Mouse (Mus musculus): Measurements from ENCODE around the gene Stk25. TPM values are rescaled to one million over a fixed set of nuclear protein-coding genes. Genes with fewer than 3 reads are reported as not detected.

Stk25 gene
- polyA plus RNA-seq, 1 experiment from 2014 or later, result 171 TPM

DNA sequence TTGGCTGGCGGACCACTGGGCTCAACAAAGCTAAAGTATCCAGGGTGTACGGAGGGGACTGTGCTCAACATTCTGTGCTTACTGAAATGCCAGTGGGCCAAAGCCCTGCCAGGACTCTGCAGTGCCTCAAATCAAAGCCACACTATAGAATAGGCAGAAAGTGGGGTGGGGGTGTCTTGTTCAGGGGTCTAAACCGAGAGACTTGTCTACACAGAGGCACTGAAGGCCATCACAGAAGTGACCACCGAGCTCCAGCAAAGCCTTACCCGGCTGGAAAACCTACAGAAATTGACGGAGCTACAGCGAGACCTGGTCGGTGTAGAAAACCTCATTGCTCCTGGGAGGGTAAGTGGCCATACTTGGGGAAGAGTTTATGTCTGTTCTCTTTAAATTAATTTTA, 48.7 kb downstream of the Stk25 start:
- Histone ChIP-seq H3K9me3 (ENCODE audit: control insufficient read depth, low read depth, low read length) (no peaks in the 10 kb centered on the region), H3K4me1 (ENCODE audit: control insufficient read depth, insufficient read depth, low read length) (no peaks in the 10 kb centered on the region), H3K4me2 (replicated peaks; ENCODE audit: low read depth, low read length) (no peak overlapping the region), H3K36me3 (ENCODE audit: control insufficient read depth, insufficient read depth, low read length) (no peaks in the 10 kb centered on the region), H3K4me3 (ENCODE audit: low read depth, low read length) (no peak overlapping the region), H3K9ac (replicated peaks; ENCODE audit: low read depth, low read length) (no peak overlapping the region), H3K27ac (ENCODE audit: low read length) (no peak overlapping the region), H3K27me3 (ENCODE audit: control insufficient read depth, insufficient read depth, low read length) (no peaks in the 10 kb centered on the region)
- ATAC-seq (ENCODE audit: insufficient number of reproducible peaks, insufficient read depth, low FRiP score, low read depth), result no peak
- 84% methylated on average over 8 of the region's 8 CpGs for WGBS

DNA sequence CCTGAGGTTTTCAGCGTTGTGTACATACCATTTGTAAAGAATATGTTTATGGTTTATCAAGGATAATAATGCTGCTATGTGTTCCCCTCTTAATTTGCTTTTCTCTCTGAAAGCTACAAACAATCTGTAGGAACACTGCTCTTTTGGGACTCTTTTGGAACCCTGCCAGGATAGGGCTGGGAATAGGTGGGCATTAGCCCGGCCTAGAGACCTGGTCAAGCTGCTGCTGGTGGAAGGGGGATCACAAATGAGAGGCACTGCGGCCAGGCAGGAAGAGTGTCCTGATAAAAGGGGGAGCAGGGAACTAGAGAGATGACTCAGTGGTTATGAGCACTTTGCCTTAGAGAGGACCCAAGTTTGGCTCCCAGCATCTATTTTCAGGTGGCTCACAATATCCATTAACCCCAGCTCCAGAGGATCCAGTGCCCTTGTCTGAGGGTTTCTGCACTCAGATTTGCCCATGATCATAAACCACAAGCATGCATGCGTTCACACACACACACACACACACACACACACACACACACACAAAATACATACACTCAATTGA, 49.7 kb downstream of the Stk25 start:
- Histone ChIP-seq H3K4me2 (replicated peaks; ENCODE audit: low read depth, low read length) (no peak overlapping the region), H3K27ac (ENCODE audit: low read length) (no peak overlapping the region), H3K27me3 (ENCODE audit: control insufficient read depth, insufficient read depth, low read length) (no peaks in the 10 kb centered on the region), H3K4me1 (ENCODE audit: control insufficient read depth, insufficient read depth, low read length) (no peaks in the 10 kb centered on the region), H3K4me3 (ENCODE audit: low read depth, low read length) (no peak overlapping the region), H3K9me3 (ENCODE audit: control insufficient read depth, low read depth, low read length) (no peaks in the 10 kb centered on the region), H3K9ac (replicated peaks; ENCODE audit: low read depth, low read length) (no peak overlapping the region), H3K36me3 (ENCODE audit: control insufficient read depth, insufficient read depth, low read length) (no peaks in the 10 kb centered on the region)
- no peak for ATAC-seq (ENCODE audit: insufficient number of reproducible peaks, insufficient read depth, low FRiP score, low read depth)
- 75% methylated on average over 4 of the region's 4 CpGs for WGBS

DNA sequence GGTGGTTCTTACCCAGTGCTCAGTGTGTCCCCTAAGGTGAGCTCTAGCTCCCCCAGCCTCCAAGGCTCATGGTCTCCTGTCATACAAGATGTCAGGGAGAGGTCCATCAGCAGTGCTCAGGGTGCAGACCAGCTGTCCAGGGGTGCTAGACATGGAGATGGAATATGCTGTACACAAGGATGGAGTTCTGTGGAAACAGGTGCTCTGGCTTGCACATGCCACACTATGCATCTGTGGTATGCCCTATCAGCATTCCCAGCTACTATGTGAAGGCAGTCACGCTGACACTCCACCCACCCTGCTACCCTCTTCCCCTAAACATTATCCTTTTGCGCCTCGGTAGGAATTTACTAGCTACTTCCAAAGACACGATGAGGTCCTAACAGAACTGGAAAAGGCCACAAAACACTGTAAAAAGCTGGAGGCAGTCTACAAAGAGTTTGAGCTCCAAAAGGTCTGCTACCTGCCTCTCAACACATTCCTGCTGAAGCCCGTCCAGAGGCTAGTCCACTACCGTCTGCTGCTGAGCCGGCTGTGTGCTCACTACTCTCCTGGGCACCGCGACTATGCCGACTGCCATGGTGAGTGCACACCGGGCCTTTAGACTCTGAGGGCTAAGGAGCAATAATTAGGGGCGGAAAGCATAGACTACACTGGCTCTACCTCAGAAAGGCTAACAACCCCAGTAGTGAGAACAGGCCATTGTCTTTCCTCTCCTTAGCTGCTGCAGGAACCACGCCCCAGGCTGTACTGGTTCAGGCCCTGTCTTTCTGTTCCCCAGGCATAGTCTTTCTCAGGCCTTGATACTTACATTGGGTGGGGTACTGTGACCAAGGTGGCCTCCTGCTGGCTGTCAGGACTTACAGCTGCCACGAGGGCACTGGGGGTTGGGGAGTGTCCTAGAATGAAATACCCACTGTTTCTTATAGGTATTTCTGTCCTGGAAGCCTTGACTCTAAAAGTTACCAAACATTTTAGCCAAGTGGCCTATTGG, 51.1 kb downstream of the Stk25 start:
- H3K9ac ChIP-seq (replicated peaks; ENCODE audit: low read depth, low read length), result no peak overlapping the region
- H3K9me3 ChIP-seq (ENCODE audit: control insufficient read depth, low read depth, low read length), result no peaks in the 10 kb centered on the region
- no peak overlapping the region for H3K4me2 ChIP-seq (replicated peaks; ENCODE audit: low read depth, low read length)
- no peaks in the 10 kb centered on the region for H3K27me3 ChIP-seq (ENCODE audit: control insufficient read depth, insufficient read depth, low read length)
- no peaks in the 10 kb centered on the region for H3K4me1 ChIP-seq (ENCODE audit: control insufficient read depth, insufficient read depth, low read length)
- WGBS, result 83% methylated on average over 14 of the region's 14 CpGs
- H3K27ac ChIP-seq (ENCODE audit: low read length), result no peak overlapping the region
- no peak overlapping the region for H3K4me3 ChIP-seq (ENCODE audit: low read depth, low read length)
- no peak; the same call in 1 of the 2 replicates for ATAC-seq (ENCODE audit: insufficient number of reproducible peaks, insufficient read depth, low FRiP score, low read depth)
- H3K36me3 ChIP-seq (ENCODE audit: control insufficient read depth, insufficient read depth, low read length), result no peaks in the 10 kb centered on the region

DNA sequence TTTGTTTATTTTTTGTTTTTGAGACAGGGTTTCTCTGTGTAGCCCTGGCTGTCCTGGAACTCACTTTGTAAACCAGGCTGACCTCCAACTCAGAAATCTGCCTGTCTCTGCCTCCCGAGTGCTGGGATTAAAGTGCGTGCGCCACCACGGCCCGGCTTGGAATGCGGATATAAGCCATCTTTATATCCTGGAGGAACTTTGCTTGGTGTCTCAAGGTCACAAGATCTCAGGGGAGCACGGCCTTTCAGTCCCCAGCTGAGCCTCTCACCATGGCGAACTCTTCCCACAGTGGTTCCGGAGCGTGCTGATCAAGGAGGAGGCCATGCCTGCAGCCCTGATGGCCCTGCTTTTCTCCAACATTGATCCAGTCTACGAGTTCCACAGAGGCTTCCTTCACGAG, 54.5 kb downstream of the Stk25 start:
- Histone ChIP-seq H3K27ac (ENCODE audit: low read length) (no peak overlapping the region), H3K9ac (replicated peaks; ENCODE audit: low read depth, low read length) (no peak overlapping the region), H3K36me3 (ENCODE audit: control insufficient read depth, insufficient read depth, low read length) (no peaks in the 10 kb centered on the region), H3K4me3 (ENCODE audit: low read depth, low read length) (no peak overlapping the region), H3K9me3 (ENCODE audit: control insufficient read depth, low read depth, low read length) (no peaks in the 10 kb centered on the region), H3K4me2 (replicated peaks; ENCODE audit: low read depth, low read length) (no peak overlapping the region), H3K4me1 (ENCODE audit: control insufficient read depth, insufficient read depth, low read length) (no peaks in the 10 kb centered on the region), H3K27me3 (ENCODE audit: control insufficient read depth, insufficient read depth, low read length) (no peaks in the 10 kb centered on the region)
- 93% methylated on average over 12 of the region's 12 CpGs for WGBS
- ATAC-seq (ENCODE audit: insufficient number of reproducible peaks, insufficient read depth, low FRiP score, low read depth), result no peak

DNA sequence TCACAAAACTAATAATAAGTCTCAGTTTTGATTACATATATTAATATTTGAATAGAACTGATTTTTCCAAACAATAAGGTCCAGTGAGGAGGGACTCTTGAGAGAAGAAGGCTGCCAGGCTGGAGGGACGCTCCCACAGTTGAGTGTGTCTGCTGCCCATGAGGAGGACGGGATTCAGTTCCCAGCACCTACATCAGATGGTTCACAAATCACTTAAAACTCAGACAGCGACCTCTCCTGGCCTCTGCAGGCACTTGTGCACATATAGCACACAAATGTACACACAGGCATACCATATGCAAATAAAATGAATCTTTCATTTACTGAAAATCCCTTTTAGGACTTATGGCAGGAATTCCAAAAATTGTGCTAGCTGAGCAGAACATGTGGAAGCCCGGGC, 55.5 kb downstream of the Stk25 start:
- H3K9me3 ChIP-seq (ENCODE audit: control insufficient read depth, low read depth, low read length), result no peaks in the 10 kb centered on the region
- no peak for ATAC-seq (ENCODE audit: insufficient number of reproducible peaks, insufficient read depth, low FRiP score, low read depth)
- H3K27me3 ChIP-seq (ENCODE audit: control insufficient read depth, insufficient read depth, low read length), result no peaks in the 10 kb centered on the region
- H3K9ac ChIP-seq (replicated peaks; ENCODE audit: low read depth, low read length), result no peak overlapping the region
- no peak overlapping the region for H3K4me3 ChIP-seq (ENCODE audit: low read depth, low read length)
- H3K27ac ChIP-seq (ENCODE audit: low read length), result no peak overlapping the region
- no peaks in the 10 kb centered on the region for H3K4me1 ChIP-seq (ENCODE audit: control insufficient read depth, insufficient read depth, low read length)
- 70% methylated on average over 4 of the region's 4 CpGs for WGBS
- no peaks in the 10 kb centered on the region for H3K36me3 ChIP-seq (ENCODE audit: control insufficient read depth, insufficient read depth, low read length)
- no peak overlapping the region for H3K4me2 ChIP-seq (replicated peaks; ENCODE audit: low read depth, low read length)

DNA sequence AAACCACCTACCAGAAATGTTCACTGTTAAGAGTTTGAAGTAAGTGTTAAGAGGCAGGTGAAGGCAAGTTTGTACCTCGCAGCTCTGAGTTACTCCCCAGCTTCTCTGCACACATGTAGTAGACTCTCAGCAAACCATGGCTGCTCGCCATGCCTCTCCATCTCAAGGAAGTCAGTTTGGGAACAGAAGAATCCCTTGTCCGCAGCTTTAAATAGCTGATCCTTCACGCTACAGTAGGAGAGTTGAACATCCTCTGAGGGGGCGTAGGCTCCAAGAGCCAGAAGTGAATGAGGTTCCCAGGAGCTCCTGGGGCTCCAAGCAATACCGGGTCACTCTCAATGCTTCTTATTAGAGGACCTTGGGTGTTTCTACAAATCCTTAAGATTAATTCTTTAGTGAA, 62.5 kb downstream of the Stk25 start:
- Histone ChIP-seq H3K4me2 (replicated peaks; ENCODE audit: low read depth, low read length) (no peak overlapping the region), H3K36me3 (ENCODE audit: control insufficient read depth, insufficient read depth, low read length) (no peaks in the 10 kb centered on the region), H3K4me3 (ENCODE audit: low read depth, low read length) (no peak overlapping the region), H3K9ac (replicated peaks; ENCODE audit: low read depth, low read length) (no peak overlapping the region), H3K4me1 (ENCODE audit: control insufficient read depth, insufficient read depth, low read length) (no peaks in the 10 kb centered on the region), H3K9me3 (ENCODE audit: control insufficient read depth, low read depth, low read length) (no peaks in the 10 kb centered on the region), H3K27ac (ENCODE audit: low read length) (no peak overlapping the region), H3K27me3 (ENCODE audit: control insufficient read depth, insufficient read depth, low read length) (no peaks in the 10 kb centered on the region)
- no peak for ATAC-seq (ENCODE audit: insufficient number of reproducible peaks, insufficient read depth, low FRiP score, low read depth)
- WGBS, result 76% methylated on average over 6 of the region's 6 CpGs

DNA sequence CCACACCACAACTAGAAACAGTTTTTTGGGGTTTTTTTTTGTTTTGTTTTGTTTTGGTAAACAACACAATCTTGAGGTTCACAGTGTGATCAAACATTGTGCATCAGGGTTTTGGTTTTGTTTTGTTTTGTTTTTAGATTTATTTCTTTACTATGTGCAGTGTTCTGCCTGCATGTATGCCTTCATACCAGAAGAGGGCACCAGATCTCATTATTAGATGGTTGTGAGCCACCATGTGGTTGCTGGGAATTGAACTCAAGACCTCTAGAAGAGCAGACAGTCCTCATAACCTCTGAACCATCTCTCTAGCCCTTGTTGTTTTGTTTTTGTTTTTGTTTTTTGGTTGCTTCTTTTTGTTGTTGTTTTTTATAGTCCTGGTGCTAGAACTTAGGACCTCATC, 64.5 kb downstream of the Stk25 start:
- no peak overlapping the region for H3K9ac ChIP-seq (replicated peaks; ENCODE audit: low read depth, low read length)
- H3K36me3 ChIP-seq (ENCODE audit: control insufficient read depth, insufficient read depth, low read length), result no peaks in the 10 kb centered on the region
- no peaks in the 10 kb centered on the region for H3K4me1 ChIP-seq (ENCODE audit: control insufficient read depth, insufficient read depth, low read length)
- no peak overlapping the region for H3K4me2 ChIP-seq (replicated peaks; ENCODE audit: low read depth, low read length)
- H3K27ac ChIP-seq (ENCODE audit: low read length), result no peak overlapping the region
- H3K4me3 ChIP-seq (ENCODE audit: low read depth, low read length), result no peak overlapping the region
- ATAC-seq (ENCODE audit: insufficient number of reproducible peaks, insufficient read depth, low FRiP score, low read depth), result no peak
- no peaks in the 10 kb centered on the region for H3K27me3 ChIP-seq (ENCODE audit: control insufficient read depth, insufficient read depth, low read length)
- H3K9me3 ChIP-seq (ENCODE audit: control insufficient read depth, low read depth, low read length), result no peaks in the 10 kb centered on the region

DNA sequence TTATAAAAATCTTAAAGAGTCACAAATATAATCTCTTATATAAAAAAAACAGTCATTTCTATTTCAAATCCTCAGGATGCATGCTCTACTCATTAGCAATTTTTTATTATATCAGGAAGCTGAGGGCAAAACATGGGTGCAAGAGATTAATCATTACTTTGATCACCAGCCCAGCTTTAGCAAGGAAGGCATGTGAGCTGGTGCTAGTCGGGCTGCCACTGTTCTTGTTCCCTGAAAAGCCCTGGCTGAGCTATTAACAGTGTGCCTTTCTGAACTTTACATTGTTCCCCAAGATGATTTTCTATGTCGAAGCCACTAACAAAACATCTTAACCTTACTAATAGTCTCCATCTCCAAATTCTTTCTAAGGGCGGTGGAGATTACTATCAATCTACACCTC, 70.1 kb downstream of the Stk25 start:
- Histone ChIP-seq H3K4me2 (replicated peaks; ENCODE audit: low read depth, low read length) (no peak overlapping the region), H3K4me1 (ENCODE audit: control insufficient read depth, insufficient read depth, low read length) (no peaks in the 10 kb centered on the region), H3K27ac (ENCODE audit: low read length) (no peak overlapping the region), H3K36me3 (ENCODE audit: control insufficient read depth, insufficient read depth, low read length) (no peaks in the 10 kb centered on the region), H3K9ac (replicated peaks; ENCODE audit: low read depth, low read length) (no peak overlapping the region), H3K27me3 (ENCODE audit: control insufficient read depth, insufficient read depth, low read length) (no peaks in the 10 kb centered on the region), H3K4me3 (ENCODE audit: low read depth, low read length) (no peak overlapping the region), H3K9me3 (ENCODE audit: control insufficient read depth, low read depth, low read length) (no peaks in the 10 kb centered on the region)
- no peak for ATAC-seq (ENCODE audit: insufficient number of reproducible peaks, insufficient read depth, low FRiP score, low read depth)
- WGBS, result 76% methylated on average over 3 of the region's 3 CpGs
